Mouse (Mus musculus): ENCODE measurements around the gene Col4a6. TPM values are rescaled to one million over a fixed set of nuclear protein-coding genes. Genes with fewer than 3 reads are reported as not detected.

Col4a6 gene
- polyA plus RNA-seq, 1 experiment from 2014 or later = 1.2 TPM

DNA sequence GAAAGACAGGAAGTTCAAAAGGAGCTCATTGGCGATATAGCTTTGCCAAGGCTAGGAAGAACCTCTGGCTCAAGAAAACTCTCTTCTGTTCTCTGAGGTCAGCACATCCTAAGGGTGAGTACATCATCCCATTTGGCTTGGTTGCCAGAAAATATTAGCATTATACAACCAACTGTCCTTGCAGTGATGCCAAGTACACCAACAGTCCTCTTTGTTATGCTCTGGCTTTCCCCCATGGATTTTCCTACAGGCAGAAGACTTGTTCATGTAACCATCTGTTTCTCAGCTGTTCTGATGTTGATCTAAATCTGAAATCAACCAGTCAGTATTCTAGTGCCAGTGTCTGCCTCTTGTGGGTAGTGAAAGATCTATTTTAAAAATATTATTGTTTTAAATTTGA, 103.6 kb downstream of the Col4a6 start:
- H3K27me3 ChIP-seq (replicated peaks; ENCODE audit: low read depth, poor library complexity, severe bottlenecking) = peaks cover 64% of the 10 kb centered on the region
- no peak for DNase-seq (ENCODE audit: low spot score)
- no peaks in the 10 kb centered on the region for H3K9me3 ChIP-seq
- H3K36me3 ChIP-seq (replicated peaks) = no peaks in the 10 kb centered on the region
- H3K27ac ChIP-seq (replicated peaks) = no peak overlapping the region
- no peak overlapping the region for H3K4me3 ChIP-seq
- WGBS = 85% methylated on average over 1 of the region's 1 CpGs
- no peaks in the 10 kb centered on the region for H3K4me1 ChIP-seq

DNA sequence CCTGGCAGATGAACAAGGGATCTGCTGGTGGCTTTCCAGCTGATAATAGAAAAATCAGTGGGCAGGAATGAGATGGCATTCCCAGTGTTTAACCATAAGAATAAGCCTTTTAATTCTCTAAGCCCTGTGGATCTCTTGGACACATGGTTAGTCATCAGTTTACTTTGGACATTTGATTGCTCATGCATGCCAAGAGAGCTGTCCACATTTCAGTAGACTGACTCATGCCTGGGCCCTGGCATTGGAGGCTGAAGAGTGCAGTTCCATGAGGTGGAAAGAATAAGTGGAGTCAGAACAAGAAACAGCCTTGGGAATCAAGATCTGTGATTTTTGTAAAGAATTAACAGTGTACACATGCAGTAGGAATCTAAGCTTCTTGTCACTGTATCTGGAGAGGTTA, 110.5 kb downstream of the Col4a6 start:
- Histone ChIP-seq H3K4me3 (no peak overlapping the region), H3K9me3 (no peaks in the 10 kb centered on the region), H3K27me3 (replicated peaks; ENCODE audit: low read depth, poor library complexity, severe bottlenecking) (peaks cover 75% of the 10 kb centered on the region), H3K4me1 (no peaks in the 10 kb centered on the region), H3K27ac (replicated peaks) (no peak overlapping the region), H3K36me3 (replicated peaks) (no peaks in the 10 kb centered on the region)
- DNase-seq (ENCODE audit: low spot score) = no peak

DNA sequence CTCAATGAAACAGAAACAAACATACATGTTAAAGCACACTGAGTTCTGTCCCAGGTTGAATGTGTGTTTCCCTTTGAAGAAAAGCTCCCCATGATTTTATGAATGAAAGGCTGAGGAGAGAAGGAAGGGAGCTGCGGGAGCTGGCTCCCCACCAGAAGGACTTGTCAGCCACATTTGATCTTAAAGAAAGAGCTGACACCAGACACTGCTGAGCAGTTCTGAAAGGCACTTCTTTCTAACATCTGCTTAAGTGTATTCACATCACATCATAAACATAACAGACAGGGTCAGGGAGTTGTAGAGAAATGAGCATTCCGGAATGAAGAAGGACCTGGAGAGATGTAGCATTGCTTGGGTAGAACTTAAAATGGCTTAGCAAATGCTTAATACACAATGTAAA, 132.5 kb downstream of the Col4a6 start:
- Histone ChIP-seq H3K4me3 (no peak overlapping the region), H3K4me1 (no peaks in the 10 kb centered on the region), H3K27ac (replicated peaks) (no peak overlapping the region), H3K27me3 (replicated peaks; ENCODE audit: low read depth, poor library complexity, severe bottlenecking) (peaks cover 44% of the 10 kb centered on the region), H3K9me3 (0 out of 2 replicates have a peak, but pooled peaks cover 4% of the 10 kb centered on the region), H3K36me3 (replicated peaks) (no peaks in the 10 kb centered on the region)
- 68% methylated on average over 2 of the region's 2 CpGs for WGBS
- no peak for DNase-seq (ENCODE audit: low spot score)

DNA sequence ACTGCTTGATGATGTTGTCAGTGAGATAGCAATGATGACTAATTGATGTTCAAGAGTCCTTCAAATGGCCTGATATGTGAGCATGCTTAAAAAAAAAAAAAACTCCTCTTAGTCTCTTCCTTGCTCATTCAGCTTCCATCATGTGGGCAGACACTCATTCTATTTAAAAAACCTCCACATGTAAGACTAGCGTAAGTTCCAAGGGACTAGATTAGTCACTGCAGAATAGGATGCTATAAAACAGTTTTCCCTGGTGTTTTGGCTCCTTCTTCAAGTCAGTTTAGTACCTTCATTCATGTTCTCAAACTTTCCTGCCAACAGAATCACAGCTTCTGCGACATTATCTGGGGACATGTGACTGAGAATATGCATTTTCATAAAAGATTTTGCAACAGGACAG, 145.8 kb downstream of the Col4a6 start:
- WGBS = 84% methylated on average over 2 of the region's 2 CpGs
- Histone ChIP-seq H3K27me3 (replicated peaks; ENCODE audit: low read depth, poor library complexity, severe bottlenecking) (peaks cover 88% of the 10 kb centered on the region), H3K27ac (replicated peaks) (no peak overlapping the region)

DNA sequence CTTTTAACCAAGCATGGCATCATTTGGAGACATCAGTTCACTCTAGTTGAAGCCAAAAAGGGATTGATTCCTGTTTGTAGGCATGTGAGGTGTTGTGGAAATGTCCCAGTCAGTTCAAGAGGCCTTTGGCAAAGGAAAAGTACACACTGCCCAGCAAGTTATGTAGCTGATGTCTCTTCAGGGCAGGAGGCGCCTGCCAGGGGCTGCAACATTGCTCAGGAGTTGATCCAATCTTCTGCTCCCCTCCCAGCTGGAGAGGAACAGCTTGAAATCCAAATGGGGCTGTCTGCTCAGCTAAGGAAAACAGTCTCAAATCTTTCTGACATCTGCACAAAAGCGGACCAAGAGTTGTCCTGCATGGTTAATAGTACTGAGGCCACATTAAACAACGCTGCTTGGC, 149.7 kb downstream of the Col4a6 start:
- H3K4me3 ChIP-seq = no peak overlapping the region
- no peaks in the 10 kb centered on the region for H3K9me3 ChIP-seq
- WGBS = 76% methylated on average over 3 of the region's 3 CpGs
- H3K4me1 ChIP-seq = no peaks in the 10 kb centered on the region
- no peak overlapping the region for H3K27ac ChIP-seq (replicated peaks)
- peaks cover 91% of the 10 kb centered on the region for H3K27me3 ChIP-seq (replicated peaks; ENCODE audit: low read depth, poor library complexity, severe bottlenecking)
- DNase-seq (ENCODE audit: low spot score) = no peak
- H3K36me3 ChIP-seq (replicated peaks) = no peaks in the 10 kb centered on the region

More for the DNA sequence above, 145.8 kb downstream of the Col4a6 start:
- Histone ChIP-seq H3K9me3 (no peaks in the 10 kb centered on the region), H3K4me3 (no peak overlapping the region), H3K36me3 (replicated peaks) (no peaks in the 10 kb centered on the region), H3K4me1 (no peaks in the 10 kb centered on the region)
- DNase-seq (ENCODE audit: low spot score) = no peak

DNA sequence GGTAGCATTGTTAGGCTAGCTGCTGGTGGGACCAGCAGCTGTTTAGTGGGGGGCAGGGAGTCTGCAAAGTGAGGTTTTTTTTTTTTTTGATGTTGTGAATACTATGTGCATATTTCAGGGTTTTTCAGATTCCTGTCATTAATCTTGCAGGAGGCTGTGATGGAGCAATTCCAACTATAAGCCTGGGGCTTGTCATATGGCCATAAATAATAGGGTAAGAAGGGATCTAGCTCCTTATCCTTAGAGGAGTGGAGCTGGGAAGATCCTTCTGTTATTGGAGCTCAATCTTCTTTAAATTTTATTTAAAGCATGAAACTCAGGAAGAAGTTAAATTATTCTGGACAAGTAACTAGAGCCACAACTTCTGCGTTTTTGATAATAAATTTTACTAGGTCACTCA, 157.7 kb downstream of the Col4a6 start:
- Histone ChIP-seq H3K4me3 (no peak overlapping the region), H3K27me3 (replicated peaks; ENCODE audit: low read depth, poor library complexity, severe bottlenecking) (peaks cover 78% of the 10 kb centered on the region), H3K4me1 (no peaks in the 10 kb centered on the region), H3K36me3 (replicated peaks) (no peaks in the 10 kb centered on the region), H3K27ac (replicated peaks) (no peak overlapping the region), H3K9me3 (no peaks in the 10 kb centered on the region)
- DNase-seq (ENCODE audit: low spot score) = no peak
- 80% methylated on average over 1 of the region's 1 CpGs for WGBS

DNA sequence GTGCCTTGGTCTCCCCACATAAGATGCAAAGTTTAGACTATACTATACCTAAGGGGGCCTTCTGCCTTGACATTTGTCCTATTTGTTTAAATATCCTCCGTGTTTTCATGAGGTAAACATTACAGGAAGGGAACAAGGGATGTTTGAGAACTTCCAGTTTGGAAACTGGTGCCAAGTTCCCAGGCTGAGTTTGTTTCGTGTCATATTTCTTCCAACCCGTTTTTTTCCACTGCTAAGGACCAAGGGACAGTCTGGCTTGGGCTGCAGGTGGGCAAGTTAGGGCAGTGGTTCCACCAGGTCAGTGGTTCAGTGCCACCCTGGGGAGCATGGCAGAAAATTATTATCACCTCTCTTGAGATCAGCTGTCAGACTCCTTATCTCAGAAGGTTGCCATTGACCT, 158.1 kb downstream of the Col4a6 start:
- 72% methylated on average over 3 of the region's 3 CpGs for WGBS
- H3K27me3 ChIP-seq (replicated peaks; ENCODE audit: low read depth, poor library complexity, severe bottlenecking) = peaks cover 78% of the 10 kb centered on the region
- no peak for DNase-seq (ENCODE audit: low spot score)

DNA sequence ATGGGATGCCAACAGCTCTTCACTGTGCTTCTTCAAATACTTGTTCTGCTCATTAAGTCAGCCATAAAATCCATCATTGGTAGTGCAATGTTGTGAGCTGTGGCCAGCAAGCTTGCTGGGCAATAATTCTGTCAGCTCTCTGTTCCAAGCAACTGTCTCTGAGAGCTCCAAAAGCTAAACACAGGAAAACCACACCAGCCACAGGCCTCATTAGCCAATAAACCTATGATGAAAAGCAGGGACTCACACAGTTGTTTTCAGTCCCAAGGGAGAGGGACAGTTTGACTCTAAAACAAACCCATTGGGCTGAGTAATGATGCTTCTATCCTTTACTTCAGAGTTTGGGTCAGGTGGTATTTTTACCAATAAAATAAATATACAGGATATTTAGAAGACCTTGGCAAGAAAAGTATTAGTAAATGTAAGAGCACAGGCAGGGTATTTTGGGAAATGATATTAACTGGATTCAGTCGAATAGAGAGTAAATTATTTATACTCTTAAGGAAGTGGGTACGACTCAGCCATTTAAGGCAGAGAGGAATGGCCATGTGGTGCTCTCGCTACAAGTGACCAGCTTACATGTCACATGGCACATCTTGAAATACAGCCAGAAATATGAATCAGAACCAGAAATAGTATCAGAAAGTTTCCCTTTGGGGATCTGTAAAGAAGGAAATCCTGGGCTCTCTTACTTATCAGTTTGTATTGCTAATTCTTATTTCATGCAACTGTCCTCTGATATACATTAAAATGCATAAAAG, 181.0 kb downstream of the Col4a6 start:
- Histone ChIP-seq H3K4me3 (no peak overlapping the region), H3K27me3 (replicated peaks; ENCODE audit: low read depth, poor library complexity, severe bottlenecking) (peaks cover 84% of the 10 kb centered on the region), H3K36me3 (replicated peaks) (no peaks in the 10 kb centered on the region), H3K27ac (replicated peaks) (no peak overlapping the region), H3K9me3 (no peaks in the 10 kb centered on the region), H3K4me1 (no peaks in the 10 kb centered on the region)
- whole genome bisulfite sequencing = 83% methylated on average over 3 of the region's 3 CpGs
- no peak for DNase-seq (ENCODE audit: low spot score)

More for the DNA sequence above, 158.1 kb downstream of the Col4a6 start:
- Histone ChIP-seq H3K27ac (replicated peaks) (no peak overlapping the region), H3K36me3 (replicated peaks) (no peaks in the 10 kb centered on the region), H3K4me3 (no peak overlapping the region), H3K9me3 (no peaks in the 10 kb centered on the region), H3K4me1 (no peaks in the 10 kb centered on the region)

DNA sequence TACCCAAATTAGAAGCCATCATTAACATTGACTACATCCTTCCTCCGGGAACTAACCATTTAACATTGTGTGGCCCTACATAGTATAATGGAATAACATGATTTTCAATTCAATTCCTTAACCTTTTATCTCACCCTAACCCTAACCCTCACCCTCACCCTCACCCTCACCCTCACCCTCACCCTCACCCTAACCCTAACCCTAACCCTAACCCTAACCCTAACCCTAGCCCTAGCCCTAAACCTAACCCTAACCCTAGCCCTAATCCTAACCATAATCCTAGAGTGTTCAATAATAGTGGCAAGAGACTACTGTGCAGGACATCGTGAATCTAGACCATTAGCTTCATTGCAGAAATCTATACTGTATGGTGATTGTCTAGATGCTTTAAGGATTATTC, 197.5 kb downstream of the Col4a6 start:
- no peak overlapping the region for H3K27ac ChIP-seq (replicated peaks)
- H3K4me3 ChIP-seq = no peak overlapping the region
- no peaks in the 10 kb centered on the region for H3K4me1 ChIP-seq
- no peak for DNase-seq (ENCODE audit: low spot score)
- H3K36me3 ChIP-seq (replicated peaks) = no peaks in the 10 kb centered on the region
- no peaks in the 10 kb centered on the region for H3K9me3 ChIP-seq
- peaks cover 77% of the 10 kb centered on the region for H3K27me3 ChIP-seq (replicated peaks; ENCODE audit: low read depth, poor library complexity, severe bottlenecking)
- 94% methylated on average over 2 of the region's 2 CpGs for WGBS

DNA sequence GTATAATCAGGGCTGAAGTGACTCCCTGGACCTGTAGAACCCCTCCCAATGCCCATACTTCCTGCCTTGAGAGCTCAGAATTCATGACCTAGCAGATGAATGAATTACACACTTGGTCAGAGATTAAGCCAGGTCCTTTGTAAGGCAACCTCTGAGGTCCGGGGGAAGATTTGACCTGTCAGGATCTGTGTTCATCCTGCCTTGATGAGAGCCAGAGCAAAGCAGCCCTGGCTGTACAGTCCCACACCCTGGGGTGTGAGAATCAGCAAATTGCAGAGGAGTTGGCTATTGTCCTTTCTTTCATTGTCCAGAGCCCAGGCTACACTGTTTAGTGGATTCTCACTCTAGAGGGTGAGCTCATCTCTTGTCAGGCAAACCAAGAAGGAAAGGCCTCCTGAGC, 207.9 kb downstream of the Col4a6 start:
- Histone ChIP-seq H3K27me3 (replicated peaks; ENCODE audit: low read depth, poor library complexity, severe bottlenecking) (peaks cover 90% of the 10 kb centered on the region), H3K4me3 (no peak overlapping the region), H3K27ac (replicated peaks) (no peak overlapping the region), H3K9me3 (no peaks in the 10 kb centered on the region), H3K36me3 (replicated peaks) (no peaks in the 10 kb centered on the region), H3K4me1 (no peaks in the 10 kb centered on the region)
- WGBS = 37% methylated on average over 1 of the region's 1 CpGs
- DNase-seq (ENCODE audit: low spot score) = no peak

DNA sequence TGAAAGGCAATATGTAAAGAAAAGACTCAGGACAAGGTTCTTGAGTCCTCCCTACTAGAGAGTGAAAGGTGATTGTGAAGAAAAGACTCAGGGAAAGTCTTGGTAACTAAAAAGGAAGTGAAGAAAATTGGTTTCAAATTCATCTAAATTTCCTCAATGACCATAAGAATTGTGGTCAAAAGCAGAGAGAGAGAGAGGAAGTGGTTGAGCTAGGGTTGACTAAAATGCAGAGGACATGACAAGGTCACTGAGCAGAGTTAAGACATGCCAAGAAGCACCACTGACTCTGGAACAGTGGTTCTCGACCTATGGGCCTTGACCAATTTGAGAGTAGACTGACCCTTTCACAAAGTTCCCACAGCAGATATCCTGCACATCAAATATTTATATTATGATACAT, 224.2 kb downstream of the Col4a6 start:
- H3K36me3 ChIP-seq (replicated peaks) = no peaks in the 10 kb centered on the region
- H3K4me1 ChIP-seq = no peaks in the 10 kb centered on the region
- peaks cover 38% of the 10 kb centered on the region for H3K27me3 ChIP-seq (replicated peaks; ENCODE audit: low read depth, poor library complexity, severe bottlenecking)
- no peak for DNase-seq (ENCODE audit: low spot score)
- no peak overlapping the region for H3K27ac ChIP-seq (replicated peaks)
- no peak overlapping the region for H3K4me3 ChIP-seq
- WGBS = 85% methylated on average over 1 of the region's 1 CpGs
- no peaks in the 10 kb centered on the region for H3K9me3 ChIP-seq

DNA sequence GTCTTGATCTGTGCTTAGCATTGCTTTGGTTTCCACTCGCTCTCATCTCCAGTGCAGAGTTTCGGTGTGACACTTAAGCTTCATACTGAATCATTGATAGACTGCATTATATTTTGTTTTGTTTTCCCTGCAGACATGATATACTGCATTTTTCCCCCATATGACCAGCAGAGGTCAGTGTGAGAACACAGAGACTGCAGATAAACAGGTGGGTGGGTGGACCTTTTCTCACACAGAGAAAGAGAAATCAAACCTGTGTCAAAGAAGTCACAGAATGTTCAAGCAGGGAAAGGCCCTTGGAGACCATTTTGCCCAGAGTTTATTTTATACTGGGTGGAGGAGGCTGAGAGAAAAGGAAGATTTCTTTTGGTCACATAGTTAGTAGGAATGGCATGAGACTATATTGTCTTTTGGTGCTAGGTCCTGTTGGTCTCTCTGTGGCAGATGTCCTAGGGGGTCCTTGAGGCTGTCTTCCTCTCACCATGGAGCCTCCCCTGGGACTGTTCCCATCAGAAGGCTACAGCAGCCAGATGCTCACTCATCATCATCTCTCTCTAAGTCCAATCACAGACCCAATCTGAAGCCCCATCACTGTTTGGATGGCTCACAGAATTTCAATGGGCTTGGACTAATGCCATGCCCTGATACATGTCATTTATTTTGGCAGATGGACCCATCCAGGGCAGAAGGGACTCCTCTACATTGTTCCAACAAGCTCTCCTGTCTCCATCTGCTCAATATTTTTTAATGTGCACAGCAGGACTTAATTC, 237.1 kb downstream of the Col4a6 start:
- peak; percentile 8 for DNase-seq (ENCODE audit: low spot score)
- Histone ChIP-seq H3K36me3 (replicated peaks) (no peaks in the 10 kb centered on the region), H3K9me3 (no peaks in the 10 kb centered on the region), H3K27me3 (replicated peaks; ENCODE audit: low read depth, poor library complexity, severe bottlenecking) (peaks cover 95% of the 10 kb centered on the region), H3K27ac (replicated peaks) (no peak overlapping the region), H3K4me1 (no peaks in the 10 kb centered on the region), H3K4me3 (no peak overlapping the region)
- WGBS = 65% methylated on average over 2 of the region's 2 CpGs

DNA sequence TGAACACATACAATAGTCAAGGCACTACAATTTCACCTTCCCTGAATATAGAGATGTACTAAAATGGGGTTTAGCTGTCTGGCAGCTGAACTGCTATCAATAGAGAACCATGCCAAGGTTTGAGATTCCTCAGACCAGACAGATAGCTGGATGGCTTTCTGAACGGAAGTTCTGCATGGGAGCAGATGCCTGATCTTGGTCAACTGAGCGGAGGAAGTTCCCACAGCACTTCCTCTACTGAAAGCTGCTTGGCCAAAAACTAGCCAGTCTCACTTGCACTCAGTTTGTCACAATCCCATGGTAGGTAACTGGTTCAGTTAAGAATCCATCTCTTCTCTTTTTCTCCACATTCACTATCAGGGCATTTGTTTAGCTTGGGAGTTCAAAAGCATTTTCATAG, 245.7 kb downstream of the Col4a6 start:
- H3K9me3 ChIP-seq = no peaks in the 10 kb centered on the region
- H3K4me3 ChIP-seq = no peak overlapping the region
- WGBS = 88% methylated on average over 2 of the region's 2 CpGs
- H3K27me3 ChIP-seq (replicated peaks; ENCODE audit: low read depth, poor library complexity, severe bottlenecking) = peaks cover 99% of the 10 kb centered on the region
- H3K4me1 ChIP-seq = no peaks in the 10 kb centered on the region
- no peak overlapping the region for H3K27ac ChIP-seq (replicated peaks)
- no peaks in the 10 kb centered on the region for H3K36me3 ChIP-seq (replicated peaks)
- no peak for DNase-seq (ENCODE audit: low spot score)
